Mouse (Mus musculus) megakaryocyte, embryonic 14.5 days (primary cell): ENCODE data around the gene Mgme1.

Source experiments
- FLI1 ChIP-seq: IDR thresholded peaks from 2 replicates; pipeline ENCODE4 v1.6.1; 2012; ENCODE audit warnings: low read length, inconsistent platforms, mixed read lengths
- GATA1 ChIP-seq: IDR thresholded peaks from 3 replicates; pipeline ENCODE4 v1.6.1; 2012; ENCODE audit warnings: mixed read lengths, low read length, inconsistent platforms, borderline replicate concordance

GRCm38 (mm10) chr2:144228521-144229346, 41.7 kb upstream of the Mgme1 start:
- TF ChIP-seq GATA1 (no peak), FLI1 (no peak)
